Mouse (Mus musculus) heart, postnatal 0 days (tissue): ENCODE data around the gene Rasal2.

Experiments used
- CTCF ChIP-seq: IDR thresholded peaks from 2 replicates; pipeline ENCODE4 v1.5.1; 2016; ENCODE audit warnings: antibody characterized with exemption, control low read depth, low read depth
- EP300 ChIP-seq: IDR thresholded peaks from 2 replicates; pipeline ENCODE4 v1.6.1; 2016; ENCODE audit warnings: antibody characterized with exemption, low read depth

- TF ChIP-seq CTCF (no peak), EP300 (no peak)
Measured at GRCm38 (mm10) chr1:157239687-157240086, 172.7 kb downstream of the Rasal2 start.
